Mouse (Mus musculus): Measurements from ENCODE around the gene Gse1.

Gse1 gene

GRCm38 (mm10) chr8:120506562-120506961 lies 278.3 kb downstream of the Gse1 start:
- intact Hi-C loops (cut with DNase I), result no loop called here

- intact Hi-C loops (cut with DNase I), result no loop called here
Observed at GRCm38 (mm10) chr8:120507290-120507689, 279.0 kb downstream of the Gse1 start.

- intact Hi-C loops (cut with DNase I), result no loop called here
Observed at GRCm38 (mm10) chr8:120509136-120510034, 281.1 kb downstream of the Gse1 start.

GRCm38 (mm10) chr8:120510035-120510416 lies 281.8 kb downstream of the Gse1 start:
- intact Hi-C loops (cut with DNase I), result no loop called here

- intact Hi-C loops (cut with DNase I), result no loop called here
Observed at GRCm38 (mm10) chr8:120510863-120511457, 282.7 kb downstream of the Gse1 start.

- intact Hi-C loops (cut with DNase I), result no loop called here
Observed at GRCm38 (mm10) chr8:120511737-120512136, 283.5 kb downstream of the Gse1 start.

GRCm38 (mm10) chr8:120512326-120512725 lies 284.1 kb downstream of the Gse1 start:
- intact Hi-C loops (cut with DNase I), result no loop called here

- intact Hi-C loops (cut with DNase I), result no loop called here
Observed at GRCm38 (mm10) chr8:120513145-120513544, 284.9 kb downstream of the Gse1 start.

- intact Hi-C loops (cut with DNase I), result no loop called here
Observed at GRCm38 (mm10) chr8:120513638-120514461, 285.6 kb downstream of the Gse1 start.

GRCm38 (mm10) chr8:120515214-120515613 lies 287.0 kb downstream of the Gse1 start:
- intact Hi-C loops (cut with DNase I), result no loop called here

GRCm38 (mm10) chr8:120515650-120516049 lies 287.4 kb downstream of the Gse1 start:
- intact Hi-C loops (cut with DNase I), result no loop called here

GRCm38 (mm10) chr8:120516182-120516755 lies 288.0 kb downstream of the Gse1 start:
- intact Hi-C loops (cut with DNase I), result no loop called here

- intact Hi-C loops (cut with DNase I), result no loop called here
Observed at GRCm38 (mm10) chr8:120517666-120518410, 289.6 kb downstream of the Gse1 start.

GRCm38 (mm10) chr8:120518736-120519534 lies 290.7 kb downstream of the Gse1 start:
- intact Hi-C loops (cut with DNase I), result no loop called here

- intact Hi-C loops (cut with DNase I), result no loop called here
Observed at GRCm38 (mm10) chr8:120520287-120520686, 292.0 kb downstream of the Gse1 start.

- intact Hi-C loops (cut with DNase I), result no loop called here
Observed at GRCm38 (mm10) chr8:120520707-120521590, 292.7 kb downstream of the Gse1 start.

- intact Hi-C loops (cut with DNase I), result no loop called here
Observed at GRCm38 (mm10) chr8:120521591-120521965, 293.3 kb downstream of the Gse1 start.

GRCm38 (mm10) chr8:120523641-120524040 lies 295.4 kb downstream of the Gse1 start:
- intact Hi-C loops (cut with DNase I), result no loop called here

GRCm38 (mm10) chr8:120525135-120525534 lies 296.9 kb downstream of the Gse1 start:
- intact Hi-C loops (cut with DNase I), result no loop called here

All from adrenal gland (tissue).